Mouse (Mus musculus) forebrain, embryonic 14.5 days (tissue): Measurements from ENCODE around the gene Acot1. TPM values are rescaled to one million over a fixed set of nuclear protein-coding genes. Genes with fewer than 3 reads are reported as not detected.
A peak's percentile ranks its signal among the peaks of the same experiment; 100 is the strongest.
"Not testable (repeated sequence)": the region's sequence is repeated elsewhere in the genome, so short reads cannot be mapped to it uniquely, and the experiment has no call there.

ENCODE experiments used
- ATAC-seq: fragments of 200-750 bp; cut with Nextera tagmentation; 2 replicates; pipeline ENCODE4 v1.8.0; 2017; ENCODE audit warnings: mild to moderate bottlenecking, moderate library complexity
- DNase-seq: peaks from one replicate; pipeline ENCODE4 v3.0.0-alpha.2; 2015; ENCODE audit warnings: low spot score
- H3K27ac ChIP-seq: fragments of 300-500 bp; sonication (generic); 2 replicates; pipeline ENCODE4 v1.5.1; 2014; ENCODE audit warnings: low read depth, mild to moderate bottlenecking, control low read depth, low read length, moderate library complexity
- H3K27me3 ChIP-seq: fragments of 300-500 bp; sonication (generic); replicated peaks from 2 replicates; pipeline ENCODE4 v1.6.1; 2014; ENCODE audit warnings: low read length, control low read depth, mixed read lengths; ENCODE audit not compliant: control insufficient read depth, insufficient read depth
- H3K36me3 ChIP-seq: fragments of 300-500 bp; sonication (generic); 2 replicates; pipeline ENCODE4 v1.6.1; 2014; ENCODE audit warnings: low read length, control low read depth; ENCODE audit not compliant: control insufficient read depth, insufficient read depth
- H3K4me1 ChIP-seq: fragments of 300-500 bp; sonication (generic); 2 replicates; pipeline ENCODE4 v1.6.1; 2014; ENCODE audit warnings: antibody characterized with exemption, low read length, control low read depth; ENCODE audit not compliant: control insufficient read depth, insufficient read depth
- H3K4me2 ChIP-seq: fragments of 300-500 bp; sonication (generic); 2 replicates; pipeline ENCODE4 v1.6.1; 2014; ENCODE audit warnings: mild to moderate bottlenecking, control low read depth, low read length
- H3K4me3 ChIP-seq: fragments of 300-500 bp; sonication (generic); 2 replicates; pipeline ENCODE4 v1.5.1; 2014; ENCODE audit warnings: low read depth, low read length, control low read depth
- H3K9ac ChIP-seq: fragments of 300-500 bp; sonication (generic); 2 replicates; pipeline ENCODE4 v1.6.1; 2014; ENCODE audit warnings: mild to moderate bottlenecking, low read length, control low read depth, moderate library complexity
- H3K9me3 ChIP-seq: fragments of 300-500 bp; sonication (generic); replicated peaks from 2 replicates; pipeline ENCODE4 v1.6.1; 2016; ENCODE audit warnings: low read length, control low read depth, mixed read lengths; ENCODE audit not compliant: control insufficient read depth
- WGBS: fragments of 180-500 bp; shearing (Covaris S2); extraction: QIAGEN DNeasy Blood & Tissue Kit; methylation state at CpG from one replicate; pipeline ENCODE4 v1.1.7; 2014; 5-methylcytosine and 5-hydroxymethylcytosine counted together
- polyA plus RNA-seq: library from polyadenylated mRNA; unstranded; fragments of >200 nt; fragmentation: Nextera tagmentation; extraction: Ambion mirVana; gene quantifications from 2 replicates; pipeline ENCODE4 v1.2.1, GENCODE M21; 2014

Gene Acot1
- polyA plus RNA-seq, 1 experiment from 2014 or later, result 83.6 TPM

DNA sequence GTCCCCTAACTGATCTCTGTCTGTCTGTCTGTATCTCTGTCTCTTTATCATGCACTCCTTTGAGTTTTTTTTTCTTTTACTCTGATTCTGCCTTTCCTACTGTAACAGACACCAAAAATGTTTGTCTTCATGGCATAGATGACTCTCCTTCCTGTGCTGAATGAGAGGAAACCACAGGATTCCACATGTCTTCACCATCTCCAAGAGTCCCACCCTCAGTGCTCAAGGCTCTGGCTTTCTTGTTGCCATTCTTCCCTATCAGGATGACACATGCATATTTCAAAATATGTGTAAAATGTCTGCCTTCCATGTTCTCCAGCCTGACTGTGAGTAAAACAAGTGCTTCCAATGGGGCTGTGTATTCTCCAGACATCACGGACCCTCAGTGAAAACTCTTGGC is 37.6 kb downstream of the Acot1 start:
- H3K27me3 ChIP-seq, result no peaks in the 10 kb centered on the region
- no peak overlapping the region for H3K9ac ChIP-seq
- WGBS, result 97% methylated on average over 1 of the region's 1 CpGs
- H3K27ac ChIP-seq, result no peak overlapping the region
- H3K4me1 ChIP-seq, result no peaks in the 10 kb centered on the region
- H3K4me3 ChIP-seq, result no peak overlapping the region
- H3K4me2 ChIP-seq, result no peak overlapping the region
- ATAC-seq (no peak), DNase-seq (no peak)
- H3K36me3 ChIP-seq, result no peaks in the 10 kb centered on the region
- H3K9me3 ChIP-seq, result peaks cover 5% of the 10 kb centered on the region; the same call in 1 of the 2 replicates

DNA sequence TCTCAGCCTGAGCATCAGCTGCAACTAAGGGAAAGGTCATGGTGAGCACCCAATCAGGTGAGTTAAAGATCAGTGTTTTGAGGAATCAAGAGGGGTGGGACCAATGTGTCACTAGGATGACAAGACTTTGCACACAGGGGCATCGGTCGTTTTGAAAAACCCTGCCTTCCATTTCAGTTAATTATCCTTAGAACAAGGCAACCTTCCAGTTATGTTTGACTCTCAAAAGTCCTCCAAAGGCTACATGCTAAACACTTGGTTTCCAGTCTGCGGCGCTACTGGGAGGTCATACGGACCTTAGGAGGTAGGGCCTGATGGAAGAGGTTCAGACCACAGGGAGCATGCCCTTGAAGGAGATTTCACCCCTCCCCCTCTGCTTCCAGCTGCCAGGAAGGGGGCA is 41.5 kb downstream of the Acot1 start:
- H3K4me2 ChIP-seq, H3K4me1 ChIP-seq, H3K9me3 ChIP-seq, DNase-seq, H3K27ac ChIP-seq, H3K27me3 ChIP-seq, H3K36me3 ChIP-seq, H3K9ac ChIP-seq, ATAC-seq, H3K4me3 ChIP-seq: not testable (repeated sequence)
- WGBS, result 85% methylated on average over 5 of the region's 5 CpGs

DNA sequence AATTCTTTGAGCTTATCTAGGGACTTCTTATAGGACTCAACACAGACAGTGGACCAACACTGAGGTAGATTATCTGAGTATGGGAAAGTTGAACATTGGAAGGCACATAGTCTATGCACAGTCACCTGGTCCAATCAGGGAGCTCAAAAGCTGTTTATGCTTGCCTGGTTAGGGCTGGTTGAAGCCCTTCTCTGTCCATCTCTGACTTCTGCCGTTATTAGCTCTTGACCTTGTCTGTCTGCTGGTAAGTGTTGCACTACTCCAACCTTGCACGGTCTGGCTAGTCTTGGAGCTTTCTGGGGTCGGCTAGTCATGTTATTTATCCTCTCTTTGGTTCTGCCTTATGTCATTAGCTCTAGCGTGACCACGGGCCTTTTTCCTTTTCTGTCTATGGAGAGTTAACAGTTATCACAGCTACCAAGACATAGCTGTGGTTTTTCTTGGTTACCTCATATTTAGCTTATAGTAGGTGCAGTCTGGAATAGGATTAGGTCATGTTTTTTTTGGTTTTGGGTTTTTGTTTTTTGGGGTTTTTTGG is 42.7 kb downstream of the Acot1 start, which contains the start of gene Acot3:
Acot3 (plus strand) TSS at position 208 of the 538 bp plus-strand sequence.
- ATAC-seq, result no peak
- H3K9ac ChIP-seq, result no peak within 1 kb of the TSS
- H3K4me3 ChIP-seq, result peak within 1 kb of the TSS; percentile 39; the same call in 1 of the 2 replicates

DNA sequence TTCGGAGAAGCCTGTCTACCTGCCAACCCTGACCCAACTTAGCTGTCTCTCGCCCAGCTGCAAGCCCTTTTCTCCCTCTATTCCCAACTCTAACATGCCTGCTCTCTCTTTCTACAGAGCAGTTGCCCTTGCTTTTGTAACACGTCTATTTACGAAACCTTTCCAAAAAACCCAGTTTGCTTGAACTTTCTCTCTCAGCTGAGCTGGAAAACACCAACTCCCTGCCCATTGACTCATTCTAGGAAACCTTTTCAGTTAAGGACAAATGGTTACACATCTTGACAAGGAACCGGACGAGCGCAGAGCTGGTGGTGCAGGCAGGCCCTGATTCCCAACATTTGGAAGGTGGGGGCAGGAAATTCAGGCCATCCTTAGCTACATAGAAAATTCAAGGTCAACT is 43.3 kb downstream of the Acot1 start:
- no peak for DNase-seq
- WGBS, result 88% methylated on average over 7 of the region's 7 CpGs
- Histone ChIP-seq H3K36me3 (no peaks in the 10 kb centered on the region), H3K27ac (no peak overlapping the region), H3K9ac (no peak overlapping the region), H3K4me2 (no peak overlapping the region; the same call in 1 of the 2 replicates), H3K27me3 (peaks cover 9% of the 10 kb centered on the region), H3K9me3 (peaks cover 5% of the 10 kb centered on the region; the same call in 1 of the 2 replicates), H3K4me1 (peaks cover 2% of the 10 kb centered on the region; the same call in 1 of the 2 replicates), H3K4me3 (no peak overlapping the region)
- no peak for ATAC-seq

More for the DNA sequence above, 42.7 kb downstream of the Acot1 start, which contains the start of gene Acot3:
- Histone ChIP-seq H3K36me3 (no peaks in the 10 kb centered on the region), H3K27me3 (peaks cover 9% of the 10 kb centered on the region), H3K4me2 (peak within 1 kb of the TSS; percentile 68), H3K9me3 (peaks cover 5% of the 10 kb centered on the region; the same call in 1 of the 2 replicates), H3K4me1 (peaks cover 2% of the 10 kb centered on the region; the same call in 1 of the 2 replicates), H3K27ac (no peak within 1 kb of the TSS)
- no peak for DNase-seq
- 91% methylated on average over 5 of the region's 5 CpGs for WGBS

DNA sequence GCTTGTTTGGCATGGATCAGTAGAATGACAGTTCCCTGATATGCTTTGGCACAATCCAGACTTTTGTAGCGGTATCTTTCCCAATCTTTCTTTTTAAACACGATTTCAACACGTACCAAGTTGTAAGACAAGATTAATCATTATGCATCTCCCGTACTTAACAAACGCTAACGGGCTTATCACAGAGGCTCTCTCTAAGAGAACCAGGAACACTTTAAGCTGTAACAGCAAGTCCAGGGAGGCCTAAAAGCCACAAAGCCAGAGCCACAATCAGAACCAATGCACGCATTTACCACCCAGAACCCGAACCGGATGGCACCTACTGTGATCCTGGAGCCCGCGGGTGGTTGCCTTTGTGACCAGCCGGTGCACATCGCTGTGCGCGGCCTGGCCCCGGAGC is 43.9 kb downstream of the Acot1 start:
- Histone ChIP-seq H3K27me3 (peaks cover 9% of the 10 kb centered on the region), H3K36me3 (no peaks in the 10 kb centered on the region), H3K4me3 (peak overlapping the region; percentile 39), H3K9ac (peak overlapping the region; percentile 50), H3K27ac (no peak overlapping the region), H3K4me1 (peaks cover 2% of the 10 kb centered on the region; the same call in 1 of the 2 replicates), H3K9me3 (peaks cover 4% of the 10 kb centered on the region; the same call in 1 of the 2 replicates), H3K4me2 (peak overlapping the region; percentile 68)
- no peak; the same call in 1 of the 2 replicates for ATAC-seq
- 8% methylated on average over 16 of the region's 16 CpGs for WGBS
- DNase-seq, result peak; percentile 27

DNA sequence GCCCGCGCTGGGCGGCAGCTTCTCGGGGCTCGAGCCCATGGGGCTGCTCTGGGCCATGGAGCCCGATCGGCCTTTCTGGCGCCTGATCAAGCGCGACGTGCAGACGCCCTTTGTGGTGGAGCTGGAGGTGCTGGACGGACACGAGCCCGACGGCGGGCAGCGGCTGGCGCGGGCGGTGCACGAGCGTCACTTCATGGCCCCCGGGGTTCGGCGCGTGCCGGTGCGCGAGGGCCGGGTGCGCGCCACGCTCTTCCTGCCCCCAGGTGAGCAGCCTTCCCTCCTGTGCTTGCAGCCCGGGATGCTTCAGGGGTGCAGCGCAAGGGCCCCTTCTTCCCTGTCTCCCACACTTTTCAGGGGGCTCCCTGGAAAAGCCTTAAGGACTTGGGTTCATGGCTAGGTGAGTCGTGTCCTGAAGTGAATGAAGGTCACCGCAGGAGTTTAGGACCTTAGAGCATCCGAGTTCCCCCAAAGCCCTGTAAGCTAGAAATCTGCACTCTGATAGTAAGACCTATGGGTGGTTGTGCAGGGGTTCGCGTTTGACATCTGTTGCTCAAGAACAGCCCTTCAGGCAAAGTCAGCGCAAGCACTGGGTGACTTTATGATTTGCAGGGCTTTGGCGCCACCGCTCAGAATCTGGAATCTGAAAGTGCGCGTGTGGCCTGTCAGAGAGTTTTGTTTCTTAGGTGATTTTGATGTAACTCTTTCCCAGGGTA is 44.5 kb downstream of the Acot1 start:
- ATAC-seq (peak; percentile 34; the same call in 1 of the 2 replicates), DNase-seq (peak; percentile 33)
- Histone ChIP-seq H3K27ac (no peak overlapping the region), H3K27me3 (peaks cover 9% of the 10 kb centered on the region), H3K36me3 (no peaks in the 10 kb centered on the region), H3K4me1 (peaks cover 2% of the 10 kb centered on the region; the same call in 1 of the 2 replicates), H3K4me2 (peak overlapping the region; percentile 68), H3K4me3 (peak overlapping the region; percentile 39), H3K9ac (peak overlapping the region; percentile 50; the same call in 1 of the 2 replicates), H3K9me3 (no peaks in the 10 kb centered on the region)
- WGBS, result 5% methylated on average over 36 of the region's 46 CpGs

DNA sequence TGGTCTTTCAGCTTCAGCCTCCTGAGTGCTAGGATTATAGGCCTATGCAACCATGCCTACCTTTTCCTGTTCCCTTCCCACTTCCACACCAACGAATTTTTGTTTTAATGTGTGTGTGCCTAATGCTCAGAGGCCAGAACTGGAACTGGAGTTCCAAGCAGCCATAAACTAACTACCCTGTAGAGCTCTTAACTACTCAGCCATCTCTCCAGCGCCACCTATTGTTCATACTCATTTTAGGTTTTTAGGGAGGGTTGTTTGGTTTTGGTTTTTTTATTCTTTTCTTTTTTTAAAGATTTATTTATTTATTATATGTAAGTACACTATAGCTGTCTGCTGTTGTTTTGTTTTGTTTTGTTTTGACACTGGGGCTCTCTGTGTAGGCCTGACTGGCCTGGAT is 51.7 kb downstream of the Acot1 start:
- no peaks in the 10 kb centered on the region for H3K4me1 ChIP-seq
- no peak overlapping the region for H3K4me3 ChIP-seq
- H3K27ac ChIP-seq, result no peak overlapping the region
- H3K9me3 ChIP-seq, result 0 out of 2 replicates have a peak, but pooled peaks cover 3% of the 10 kb centered on the region
- no peaks in the 10 kb centered on the region for H3K27me3 ChIP-seq
- no peak for ATAC-seq
- peak; percentile 25 for DNase-seq
- H3K36me3 ChIP-seq, result no peaks in the 10 kb centered on the region
- no peak overlapping the region for H3K9ac ChIP-seq
- 35% methylated on average over 2 of the region's 2 CpGs for WGBS
- H3K4me2 ChIP-seq, result no peak overlapping the region

DNA sequence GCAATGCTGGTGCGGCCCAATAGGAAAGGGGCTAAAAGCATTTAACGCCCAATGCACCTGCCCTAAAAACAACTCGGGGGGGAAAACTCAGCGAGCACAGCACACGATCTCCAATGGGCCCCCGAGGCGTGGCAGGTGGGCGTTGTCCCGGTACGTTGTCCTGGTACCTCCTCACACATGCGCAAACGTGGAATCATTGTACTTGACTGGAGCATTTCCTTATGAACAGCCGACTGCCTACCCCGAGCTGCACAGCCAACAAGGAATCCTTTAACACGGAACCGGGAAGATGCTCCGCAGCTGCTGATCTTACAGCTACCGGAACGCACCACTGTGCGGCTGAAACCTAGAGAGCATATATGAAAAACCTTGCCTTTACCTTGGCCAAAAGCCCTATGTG is 53.0 kb downstream of the Acot1 start:
- Histone ChIP-seq H3K9me3 (0 out of 2 replicates have a peak, but pooled peaks cover 3% of the 10 kb centered on the region), H3K27me3 (no peaks in the 10 kb centered on the region), H3K4me1 (no peaks in the 10 kb centered on the region), H3K27ac (no peak overlapping the region), H3K36me3 (no peaks in the 10 kb centered on the region), H3K9ac (no peak overlapping the region), H3K4me2 (no peak overlapping the region), H3K4me3 (no peak overlapping the region)
- DNase-seq (no peak), ATAC-seq (no peak)
- 96% methylated on average over 20 of the region's 20 CpGs for WGBS

DNA sequence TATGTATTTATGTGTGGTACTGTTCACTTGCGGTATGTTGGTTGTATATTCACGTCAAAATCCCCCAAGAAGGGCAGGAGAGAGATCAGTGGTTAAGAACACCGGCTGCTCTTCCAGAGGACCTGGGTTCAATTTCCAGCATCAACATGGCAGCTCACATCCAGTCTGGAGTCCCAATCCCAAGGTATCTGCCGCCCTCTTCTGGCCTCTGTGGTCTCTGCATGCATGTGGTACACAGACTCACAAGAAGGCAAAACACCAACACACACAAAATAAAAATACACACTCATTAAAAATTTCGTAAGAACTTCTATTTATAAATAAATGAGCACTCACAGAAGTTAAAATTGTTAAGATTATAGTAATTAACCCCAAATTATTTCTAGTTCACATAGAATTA is 53.9 kb downstream of the Acot1 start:
- WGBS, result 74% methylated on average over 5 of the region's 5 CpGs
- Histone ChIP-seq H3K27me3 (peaks cover 4% of the 10 kb centered on the region; the same call in 1 of the 2 replicates), H3K4me1 (no peaks in the 10 kb centered on the region), H3K9ac (no peak overlapping the region), H3K4me3 (no peak overlapping the region), H3K27ac (no peak overlapping the region), H3K36me3 (no peaks in the 10 kb centered on the region), H3K9me3 (0 out of 2 replicates have a peak, but pooled peaks cover 3% of the 10 kb centered on the region), H3K4me2 (no peak overlapping the region)
- no peak for ATAC-seq
- DNase-seq, result no peak
